Mouse (Mus musculus) stomach, embryonic 16.5 days (tissue): ENCODE measurements around the gene Psrc1. TPM values are rescaled to one million over a fixed set of nuclear protein-coding genes. Genes with fewer than 3 reads are reported as not detected.

ENCODE experiments used
- ATAC-seq: fragments of 200-750 bp; cut with Nextera tagmentation; 2 replicates; pipeline ENCODE4 v1.8.0; 2017; ENCODE audit warnings: moderate number of reproducible peaks, moderate TSS enrichment; ENCODE audit not compliant: insufficient read depth, low FRiP score
- H3K27ac ChIP-seq: fragments of 300-500 bp; sonication (generic); 2 replicates; pipeline ENCODE4 v1.5.1; 2014; ENCODE audit warnings: low read length
- H3K27me3 ChIP-seq: fragments of 300-500 bp; sonication (generic); 2 replicates; pipeline ENCODE4 v1.6.1; 2014; ENCODE audit warnings: low read length, control low read depth, mixed read lengths; ENCODE audit not compliant: control insufficient read depth, insufficient read depth
- H3K36me3 ChIP-seq: fragments of 300-500 bp; sonication (generic); 2 replicates; pipeline ENCODE4 v1.6.1; 2014; ENCODE audit warnings: low read length; ENCODE audit not compliant: control insufficient read depth, insufficient read depth
- H3K4me1 ChIP-seq: fragments of 300-500 bp; sonication (generic); 2 replicates; pipeline ENCODE4 v1.6.1; 2014; ENCODE audit warnings: low read length, control low read depth, mixed read lengths; ENCODE audit not compliant: control insufficient read depth, insufficient read depth
- H3K4me2 ChIP-seq: fragments of 300-500 bp; sonication (generic); 2 replicates; pipeline ENCODE4 v1.6.1; 2014; ENCODE audit warnings: low read depth, low read length, mixed read lengths
- H3K4me3 ChIP-seq: fragments of 300-500 bp; sonication (generic); replicated peaks from 2 replicates; pipeline ENCODE4 v1.5.1; 2014; ENCODE audit warnings: mild to moderate bottlenecking, low read length
- H3K9ac ChIP-seq: fragments of 300-500 bp; sonication (generic); 2 replicates; pipeline ENCODE4 v1.6.1; 2014; ENCODE audit warnings: low read length
- H3K9me3 ChIP-seq: fragments of 300-500 bp; sonication (generic); replicated peaks from 2 replicates; pipeline ENCODE4 v1.6.1; 2016; ENCODE audit warnings: low read length, control low read depth; ENCODE audit not compliant: control insufficient read depth
- WGBS: fragments of 180-500 bp; shearing (Covaris S2); extraction: QIAGEN DNeasy Blood & Tissue Kit; methylation state at CpG from one replicate; pipeline ENCODE4 v1.1.7; 2014; 5-methylcytosine and 5-hydroxymethylcytosine counted together
- polyA plus RNA-seq: library from polyadenylated mRNA; unstranded; fragments of >200 nt; fragmentation: Nextera tagmentation; extraction: Ambion mirVana; gene quantifications from 2 replicates; pipeline ENCODE4 v1.2.1, GENCODE M21; 2015

Gene Psrc1
- 35.6 and 36.7 TPM in 2 replicates for polyA plus RNA-seq

- Histone ChIP-seq H3K36me3 (0 out of 2 replicates have a peak, but pooled peaks cover 4% of the 10 kb centered on the region), H3K4me2 (peak within 1 kb of the TSS; percentile 64), H3K27ac (peak within 1 kb of the TSS; percentile 52), H3K4me3 (peak within 1 kb of the TSS; percentile 69), H3K4me1 (peaks cover 26% of the 10 kb centered on the region), H3K9ac (peak within 1 kb of the TSS; percentile 68), H3K9me3 (no peaks in the 10 kb centered on the region), H3K27me3 (no peaks in the 10 kb centered on the region)
- peak; percentile 92 for ATAC-seq
- 2% methylated on average over 43 of the region's 44 CpGs for WGBS
Measured at GRCm38 (mm10) chr3:108383485-108384354, at the start of gene Psrc1. Psrc1 (plus strand) TSS chr3:108383839.

- no peak overlapping the region for H3K4me2 ChIP-seq
- no peaks in the 10 kb centered on the region for H3K9me3 ChIP-seq
Measured at GRCm38 (mm10) chr3:108336878-108337277, 46.8 kb upstream of the Psrc1 start.

GRCm38 (mm10) chr3:108341040-108341439, 42.6 kb upstream of the Psrc1 start:
- 83% methylated on average over 2 of the region's 2 CpGs for WGBS
- Histone ChIP-seq H3K9me3 (no peaks in the 10 kb centered on the region), H3K36me3 (no peaks in the 10 kb centered on the region; the same call in 1 of the 2 replicates), H3K27ac (no peak overlapping the region), H3K27me3 (no peaks in the 10 kb centered on the region), H3K4me1 (no peaks in the 10 kb centered on the region), H3K9ac (no peak overlapping the region), H3K4me3 (no peak overlapping the region), H3K4me2 (no peak overlapping the region)
- no peak for ATAC-seq

More at GRCm38 (mm10) chr3:108336878-108337277, 46.8 kb upstream of the Psrc1 start:
- Histone ChIP-seq H3K36me3 (no peaks in the 10 kb centered on the region), H3K4me1 (no peaks in the 10 kb centered on the region), H3K27me3 (no peaks in the 10 kb centered on the region), H3K27ac (no peak overlapping the region), H3K9ac (no peak overlapping the region), H3K4me3 (no peak overlapping the region)
- 90% methylated on average over 5 of the region's 5 CpGs for WGBS
- no peak for ATAC-seq

- ATAC-seq, result no peak
- no peaks in the 10 kb centered on the region for H3K27me3 ChIP-seq
- H3K9ac ChIP-seq, result no peak overlapping the region
- no peaks in the 10 kb centered on the region; the same call in 1 of the 2 replicates for H3K36me3 ChIP-seq
- no peaks in the 10 kb centered on the region for H3K4me1 ChIP-seq
- WGBS, result 82% methylated on average over 7 of the region's 7 CpGs
- H3K9me3 ChIP-seq, result no peaks in the 10 kb centered on the region
- no peak overlapping the region for H3K27ac ChIP-seq
- H3K4me2 ChIP-seq, result no peak overlapping the region
- H3K4me3 ChIP-seq, result no peak overlapping the region
Measured at GRCm38 (mm10) chr3:108342185-108342584, 41.5 kb upstream of the Psrc1 start.

GRCm38 (mm10) chr3:108345855-108346254, 37.8 kb upstream of the Psrc1 start:
- no peak overlapping the region for H3K27ac ChIP-seq
- no peak overlapping the region for H3K4me3 ChIP-seq
- no peaks in the 10 kb centered on the region for H3K4me1 ChIP-seq
- H3K9me3 ChIP-seq, result no peaks in the 10 kb centered on the region
- H3K4me2 ChIP-seq, result no peak overlapping the region
- WGBS, result 77% methylated on average over 7 of the region's 7 CpGs
- H3K27me3 ChIP-seq, result no peaks in the 10 kb centered on the region
- no peak for ATAC-seq
- no peaks in the 10 kb centered on the region; the same call in 1 of the 2 replicates for H3K36me3 ChIP-seq
- no peak overlapping the region for H3K9ac ChIP-seq

- Histone ChIP-seq H3K36me3 (no peaks in the 10 kb centered on the region), H3K27me3 (no peaks in the 10 kb centered on the region), H3K9me3 (no peaks in the 10 kb centered on the region), H3K4me3 (no peak overlapping the region), H3K9ac (no peak overlapping the region), H3K4me2 (no peak overlapping the region), H3K27ac (no peak overlapping the region), H3K4me1 (no peaks in the 10 kb centered on the region)
- no peak for ATAC-seq
- 81% methylated on average over 9 of the region's 9 CpGs for WGBS
Measured at GRCm38 (mm10) chr3:108348376-108348775, 35.3 kb upstream of the Psrc1 start.

- Histone ChIP-seq H3K36me3 (no peaks in the 10 kb centered on the region), H3K9me3 (no peaks in the 10 kb centered on the region), H3K4me1 (no peaks in the 10 kb centered on the region), H3K4me2 (no peak overlapping the region), H3K9ac (no peak overlapping the region), H3K27me3 (no peaks in the 10 kb centered on the region), H3K4me3 (no peak overlapping the region), H3K27ac (no peak overlapping the region)
- WGBS, result 85% methylated on average over 3 of the region's 3 CpGs
- ATAC-seq, result no peak
Measured at GRCm38 (mm10) chr3:108355245-108355644, 28.4 kb upstream of the Psrc1 start.

- Histone ChIP-seq H3K4me1 (peaks cover 4% of the 10 kb centered on the region; the same call in 1 of the 2 replicates), H3K27me3 (no peaks in the 10 kb centered on the region), H3K27ac (no peak overlapping the region), H3K9me3 (no peaks in the 10 kb centered on the region), H3K9ac (no peak overlapping the region), H3K4me2 (no peak overlapping the region), H3K36me3 (no peaks in the 10 kb centered on the region), H3K4me3 (no peak overlapping the region)
- no peak for ATAC-seq
- WGBS, result 90% methylated on average over 10 of the region's 10 CpGs
Measured at GRCm38 (mm10) chr3:108357051-108357450, 26.6 kb upstream of the Psrc1 start.

GRCm38 (mm10) chr3:108358445-108358844, 25.2 kb upstream of the Psrc1 start:
- H3K9me3 ChIP-seq, result no peaks in the 10 kb centered on the region
- WGBS, result 74% methylated on average over 6 of the region's 6 CpGs
- H3K4me3 ChIP-seq, result no peak overlapping the region
- peaks cover 4% of the 10 kb centered on the region; the same call in 1 of the 2 replicates for H3K4me1 ChIP-seq
- no peak for ATAC-seq
- no peaks in the 10 kb centered on the region for H3K27me3 ChIP-seq
- H3K36me3 ChIP-seq, result no peaks in the 10 kb centered on the region
- H3K27ac ChIP-seq, result no peak overlapping the region
- H3K4me2 ChIP-seq, result no peak overlapping the region
- no peak overlapping the region for H3K9ac ChIP-seq
